Mouse (Mus musculus): ENCODE data around the gene Slc12a8.

DNA sequence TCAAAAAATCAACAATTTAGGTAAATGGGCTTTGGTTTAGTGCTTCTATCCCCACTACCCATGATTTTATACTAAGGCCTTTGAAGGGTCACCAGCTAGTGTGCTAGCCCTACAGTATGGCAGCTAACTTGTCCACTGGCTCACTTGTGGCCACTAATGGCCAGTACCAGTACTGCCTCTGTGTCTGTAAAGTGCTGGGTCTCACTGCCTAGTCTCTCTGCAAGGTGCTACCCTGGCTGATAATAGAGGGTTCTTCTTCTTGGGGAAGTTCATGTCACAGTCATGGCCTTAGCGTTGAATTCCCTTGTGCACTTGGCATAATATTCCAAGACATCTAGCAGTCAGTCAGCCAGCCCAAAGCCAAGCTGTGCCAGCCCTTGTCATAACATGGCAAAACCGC is 36.0 kb upstream of the Slc12a8 start:
- TF ChIP-seq CTCF (IDR thresholded peaks at IDR 0.05; ENCODE audit: low read depth, low read length) (0 out of 2 replicates have a peak, but pooled peaks have one; percentile 17), POLR2A (IDR thresholded peaks at IDR 0.05; ENCODE audit: borderline replicate concordance, low read depth, low read length) (no peak)
